Mouse (Mus musculus) CD4-positive, CD25-positive, alpha-beta regulatory T cell, adult 4 months (primary cell): ENCODE data around the gene Gm8857. TPM values are rescaled to one million over a fixed set of nuclear protein-coding genes. Genes with fewer than 3 reads are reported as not detected.
"Not testable (repeated sequence)": the region's sequence is repeated elsewhere in the genome, so short reads cannot be mapped to it uniquely, and the experiment has no call there.

Experiments used
- ATAC-seq: one replicate; pipeline ENCODE4 v1.8.0; 2017
- polyA plus RNA-seq, 2 experiments: library from polyadenylated mRNA; unstranded; fragments of 100-300 nt; shearing (Covaris generic); gene quantifications; one replicate each; pipeline ENCODE4 v1.2.1; 2017

The Gm8857 gene
- not detected for polyA plus RNA-seq

DNA sequence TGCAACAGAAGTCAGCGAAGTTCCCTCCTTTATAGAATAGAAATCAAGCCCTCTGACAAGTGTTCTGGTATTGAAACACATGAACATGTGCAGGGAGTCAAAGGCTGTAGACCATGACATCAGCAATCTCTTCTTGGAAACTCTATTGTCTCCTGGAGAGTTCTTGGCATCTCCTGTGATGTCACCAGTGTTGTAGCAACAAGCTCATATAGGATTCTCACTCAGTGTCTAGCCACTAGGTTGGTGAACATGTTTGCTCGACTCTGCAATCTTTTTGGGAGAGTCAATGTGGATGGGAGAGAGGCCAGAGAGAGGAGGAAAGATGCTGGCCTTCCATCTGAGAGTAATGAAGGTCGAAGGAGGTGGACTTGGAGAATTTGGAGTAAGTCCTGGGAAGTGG is at the start of gene Gm8857, which contains the start of gene Gm8871:
Gm8857 (plus strand) TSS at position 303 of the 400 bp plus-strand sequence.
Gm8871 (plus strand) TSS at position 301 of the 400 bp plus-strand sequence.
- ATAC-seq, result not testable (repeated sequence)

- not testable (repeated sequence) for ATAC-seq
Observed at GRCm38 (mm10) chr5:10953512-10953911, 5.9 kb downstream of the Gm8857 start.

DNA sequence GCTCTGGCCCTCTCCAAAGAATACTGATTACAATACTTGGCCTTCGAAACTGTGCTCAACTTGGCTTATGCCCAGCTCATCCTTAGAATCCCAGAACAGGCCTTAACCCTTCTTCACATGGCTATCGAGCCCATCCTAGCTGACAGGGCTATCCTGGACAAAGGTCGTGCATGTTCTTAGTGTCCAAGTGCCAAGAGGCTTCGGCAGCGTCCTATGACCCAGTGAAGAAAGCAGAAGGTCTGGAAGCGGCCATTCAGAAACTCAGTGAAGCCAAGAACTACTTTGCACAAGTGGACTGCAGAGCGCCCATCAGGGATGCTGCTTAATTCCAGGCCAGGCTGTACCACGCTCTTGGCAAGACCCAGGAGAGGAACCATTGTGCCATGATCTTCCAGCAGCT is 10.4 kb downstream of the Gm8857 start:
- ATAC-seq, result not testable (repeated sequence)

Other genes starting within 250 kb of the Gm8857 start
- not detected for gene Gm8871, start within 50 bp of the Gm8857 start, polyA plus RNA-seq
- not detected for gene Gm8879, start 179.8 kb downstream of the Gm8857 start, polyA plus RNA-seq
- gene Gm5861, start 235.3 kb downstream of the Gm8857 start, polyA plus RNA-seq, result not detected